Mouse (Mus musculus) thymus, postnatal 0 days (tissue): Measurements from ENCODE around the gene Hivep3. TPM values are rescaled to one million over a fixed set of nuclear protein-coding genes. Genes with fewer than 3 reads are reported as not detected.

Source experiments
- DNase-seq: peaks from one replicate; pipeline ENCODE4 v3.0.0-alpha.2; 2015; ENCODE audit warnings: low spot score
- polyA plus RNA-seq: library from polyadenylated mRNA; unstranded; fragments of >200 nt; fragmentation: Nextera tagmentation; extraction: Ambion mirVana; gene quantifications from 2 replicates; pipeline ENCODE4 v1.2.1, GENCODE M21; 2015

The Hivep3 gene
- polyA plus RNA-seq, 1 experiment from 2014 or later, result 23.3 TPM

- DNase-seq, result no peak
These were observed 316.3 kb downstream of the Hivep3 start for GRCm38 (mm10) chr4:120049857-120050256.

DNA sequence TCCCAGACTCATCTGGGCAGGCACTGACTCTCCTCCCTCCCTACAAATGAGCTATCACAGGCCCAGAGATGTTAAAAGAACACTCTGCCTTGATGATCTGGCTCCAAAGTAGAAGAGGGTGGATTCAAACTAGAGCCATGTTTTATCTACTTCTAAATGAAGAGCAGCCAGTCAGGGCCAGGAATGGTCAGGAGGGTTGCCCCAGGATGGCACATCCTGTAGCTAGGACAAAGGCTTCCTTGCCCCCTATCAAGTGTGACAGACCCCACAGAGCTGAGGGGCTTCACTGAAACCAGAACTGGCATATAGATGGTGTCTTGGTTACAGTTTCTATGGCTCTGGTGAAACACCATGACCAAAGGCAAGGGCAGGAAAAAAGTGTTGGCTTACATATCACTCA, 318.9 kb downstream of the Hivep3 start:
- no peak for DNase-seq

DNA sequence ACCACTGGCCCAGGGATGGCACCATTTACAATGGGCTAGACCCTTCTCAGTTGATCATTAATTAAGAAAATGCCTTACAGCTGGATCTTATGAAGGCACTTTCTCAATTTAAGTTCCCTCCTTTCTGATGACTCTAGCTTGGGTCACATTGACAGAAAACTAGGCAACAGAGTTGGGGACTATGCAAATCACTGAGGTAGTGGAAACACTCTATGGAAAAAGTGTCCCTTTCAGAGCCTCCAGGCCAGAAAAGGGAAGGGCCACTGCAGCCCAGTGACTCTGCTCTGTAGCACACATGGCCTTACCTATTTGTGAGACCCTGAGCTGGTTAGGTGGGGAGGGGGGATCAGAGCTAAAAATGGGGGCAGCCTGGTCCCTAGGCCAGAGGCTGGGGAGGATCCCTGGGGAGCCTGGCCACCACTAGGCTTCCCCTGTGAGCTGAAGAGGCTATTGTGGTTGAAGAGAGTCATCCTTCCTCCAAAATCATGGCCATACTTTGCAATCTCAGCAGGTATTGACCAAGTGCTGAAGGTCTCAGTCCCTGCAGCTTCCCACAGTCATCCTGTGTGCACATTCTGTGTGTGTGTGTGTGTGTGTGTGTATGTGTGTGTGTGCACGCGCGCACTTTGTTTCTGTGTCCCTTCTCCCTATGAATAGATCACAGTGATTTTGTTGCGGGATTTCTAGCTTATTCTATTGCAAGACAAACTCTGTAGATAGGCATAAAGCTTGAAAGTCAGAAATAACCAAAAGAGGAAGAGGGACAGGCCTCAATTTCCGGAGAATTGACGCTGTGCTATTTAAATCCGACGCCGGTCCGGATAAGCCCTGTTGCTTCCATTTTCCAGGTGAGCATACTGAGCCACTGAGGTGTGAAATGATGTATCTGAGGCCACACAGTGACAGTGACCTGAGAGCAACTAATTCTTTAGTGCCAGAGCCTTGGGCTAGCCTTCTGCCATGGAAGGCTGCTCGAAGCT, 319.7 kb downstream of the Hivep3 start:
- DNase-seq, result no peak

DNA sequence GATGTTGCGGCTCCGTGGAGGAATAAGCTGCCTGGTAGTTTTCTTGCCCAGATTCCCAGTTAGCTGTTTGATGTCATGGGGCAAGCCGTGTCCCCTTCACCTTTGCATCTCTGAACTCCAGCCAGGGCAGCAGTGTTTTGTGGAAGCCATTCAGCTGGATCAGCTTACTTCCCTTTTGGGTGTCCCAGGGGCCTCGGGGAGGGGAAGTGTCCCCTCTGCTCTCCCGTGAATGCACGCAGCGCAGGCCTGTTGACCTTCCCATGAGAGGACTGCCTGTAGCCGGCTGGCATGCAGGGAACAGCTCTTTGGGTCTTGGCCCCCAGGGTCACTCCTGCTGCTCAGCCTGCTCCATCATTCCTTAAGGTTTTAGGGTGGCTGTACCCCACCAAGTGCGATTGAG, 320.6 kb downstream of the Hivep3 start:
- DNase-seq, result no peak

GRCm38 (mm10) chr4:120056451-120056850, 322.9 kb downstream of the Hivep3 start:
- peak; percentile 33 for DNase-seq

- DNase-seq, result no peak
These were observed 323.9 kb downstream of the Hivep3 start for GRCm38 (mm10) chr4:120057529-120057928.

DNA sequence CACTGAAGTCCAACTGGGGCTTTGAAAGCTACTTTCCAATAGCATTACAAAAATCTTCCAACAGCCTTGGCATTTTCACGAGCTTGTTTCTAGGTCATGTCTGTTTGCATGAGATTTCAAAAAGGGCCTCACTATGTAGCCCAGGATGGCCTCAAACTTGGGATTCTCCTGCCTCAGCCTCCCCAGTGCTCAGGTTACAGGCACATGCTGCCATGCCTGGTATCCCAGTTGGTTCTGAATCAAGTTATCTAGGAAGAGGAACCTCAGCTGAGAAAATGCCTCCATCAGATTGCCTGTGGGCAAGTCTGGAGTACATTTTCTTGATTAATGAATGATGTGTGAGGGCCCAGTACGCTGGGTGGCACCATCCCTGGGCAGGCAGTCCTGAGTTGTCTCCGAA, 324.6 kb downstream of the Hivep3 start:
- DNase-seq, result no peak

DNA sequence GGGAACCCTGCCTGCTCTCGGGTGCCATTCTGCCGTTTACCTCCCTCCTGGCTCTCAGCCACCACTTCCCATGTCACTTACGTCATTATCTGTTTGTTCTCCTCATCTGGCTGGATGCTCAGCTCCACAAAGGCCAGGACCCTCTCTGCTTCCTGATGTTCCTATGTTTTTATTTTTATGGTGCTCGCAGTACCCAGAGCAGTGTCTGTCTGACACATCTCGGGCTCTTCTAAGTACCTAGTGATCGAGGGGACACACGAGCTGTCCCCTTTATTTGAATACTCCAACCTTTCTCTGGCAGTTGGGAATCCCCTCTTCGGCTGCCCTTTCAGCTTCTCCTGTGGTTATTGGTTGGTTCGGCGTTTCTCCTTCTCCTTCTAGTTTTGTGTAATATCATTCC, 325.2 kb downstream of the Hivep3 start:
- no peak for DNase-seq

GRCm38 (mm10) chr4:120061727-120062126, 328.1 kb downstream of the Hivep3 start:
- no peak for DNase-seq

GRCm38 (mm10) chr4:120062198-120062597, 328.6 kb downstream of the Hivep3 start:
- no peak for DNase-seq

- no peak for DNase-seq
These were observed 329.2 kb downstream of the Hivep3 start for GRCm38 (mm10) chr4:120062754-120063153.

DNA sequence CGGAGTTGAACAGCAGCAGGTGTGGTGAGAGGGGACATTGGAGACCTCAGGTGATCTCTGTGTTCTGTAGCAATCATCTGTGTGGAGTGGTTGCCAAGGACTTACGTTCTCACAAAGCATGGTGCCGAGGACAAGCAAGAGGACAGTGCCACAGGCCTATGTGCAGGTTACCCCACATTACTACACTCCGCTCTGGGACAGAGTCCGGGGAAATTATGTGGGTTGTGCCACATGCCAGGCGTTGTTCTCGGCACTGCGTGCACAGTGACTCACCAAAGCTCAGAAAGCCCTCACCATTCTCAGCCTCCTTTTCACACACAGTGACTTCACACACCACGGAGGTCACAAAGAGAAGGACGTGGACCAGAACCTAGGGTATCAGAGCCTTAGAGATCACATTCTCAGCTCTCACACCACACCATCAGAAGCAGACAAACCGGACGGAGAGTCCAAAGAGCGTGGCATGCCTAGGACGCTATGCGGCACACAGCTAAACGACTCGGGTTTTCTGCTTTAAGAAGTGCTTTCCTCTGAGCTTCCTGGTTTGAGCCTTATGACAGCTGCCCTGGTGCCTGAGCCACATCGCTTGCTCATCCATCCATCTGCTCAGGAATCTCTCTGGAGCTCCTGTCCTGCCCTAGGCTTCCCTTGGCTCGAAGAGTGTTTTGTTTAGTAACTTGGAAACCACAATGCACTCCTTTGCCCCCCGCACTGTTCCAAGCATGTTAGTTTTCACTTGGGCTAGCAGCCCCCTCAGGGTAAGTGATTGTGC, 330.0 kb downstream of the Hivep3 start:
- no peak for DNase-seq

GRCm38 (mm10) chr4:120064696-120065095, 331.1 kb downstream of the Hivep3 start, which contains the start of gene AL607142.1:
Gene AL607142.1 (plus strand): TSS chr4:120064996.
- no peak for DNase-seq

- DNase-seq, result no peak
These were observed 333.4 kb downstream of the Hivep3 start for GRCm38 (mm10) chr4:120066841-120067591.

GRCm38 (mm10) chr4:120067592-120068235, 334.1 kb downstream of the Hivep3 start:
- DNase-seq, result no peak

- no peak for DNase-seq
These were observed 335.4 kb downstream of the Hivep3 start for GRCm38 (mm10) chr4:120068883-120069581.

- no peak for DNase-seq
These were observed 336.0 kb downstream of the Hivep3 start for GRCm38 (mm10) chr4:120069582-120069980.

DNA sequence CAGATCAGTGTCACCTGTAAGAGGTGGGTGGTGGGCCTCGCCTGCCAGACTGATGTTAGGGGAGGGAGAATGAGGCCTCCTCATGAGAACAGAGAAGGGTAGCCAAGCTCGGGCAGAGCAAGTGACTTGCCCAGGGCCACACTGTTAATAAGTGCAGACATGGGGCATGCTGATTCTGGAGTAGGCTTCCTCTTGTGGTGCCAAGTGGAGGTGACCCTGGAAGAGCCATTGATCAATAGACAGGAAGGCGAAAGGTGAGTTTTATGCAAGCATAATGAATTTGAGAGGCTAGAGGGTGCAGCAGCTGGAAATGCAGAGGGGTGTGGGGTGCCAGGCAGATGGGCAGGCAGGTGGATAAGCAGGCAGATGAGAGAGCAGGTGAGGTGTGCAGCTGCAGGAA, 337.8 kb downstream of the Hivep3 start:
- no peak for DNase-seq

- DNase-seq, result no peak
These were observed 338.4 kb downstream of the Hivep3 start for GRCm38 (mm10) chr4:120071842-120072507.

DNA sequence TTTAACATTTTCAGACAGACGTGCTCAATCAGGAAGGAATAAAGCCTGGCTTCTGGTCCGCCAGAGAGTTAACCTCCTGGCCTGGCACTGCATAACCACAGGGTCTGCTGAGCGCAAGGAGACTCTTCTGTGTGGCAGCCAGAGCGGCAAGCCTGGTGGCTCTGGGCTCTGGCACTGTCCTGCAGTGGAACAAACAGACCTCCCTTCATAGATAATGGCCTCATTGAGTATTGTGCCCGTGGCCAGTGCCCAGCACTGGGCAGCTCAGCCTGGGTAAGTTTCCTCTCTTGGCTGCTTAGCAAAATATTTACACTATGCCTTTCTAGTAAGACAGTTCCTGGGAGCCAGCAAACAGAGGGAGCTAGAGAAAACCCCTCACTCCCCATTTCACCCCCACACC, 340.5 kb downstream of the Hivep3 start:
- no peak for DNase-seq
